Mouse (Mus musculus) embryonic facial prominence, embryonic 15.5 days (tissue): ENCODE results near the gene Zcchc7. TPM values are rescaled to one million over a fixed set of nuclear protein-coding genes. Genes with fewer than 3 reads are reported as not detected.

Experiments used
- ATAC-seq: fragments of 200-750 bp; cut with Nextera tagmentation; 2 replicates; pipeline ENCODE4 v1.8.0; 2017; ENCODE audit warnings: low read depth, moderate TSS enrichment; ENCODE audit not compliant: insufficient number of reproducible peaks, low FRiP score, low TSS enrichment
- H3K27ac ChIP-seq: fragments of 300-500 bp; sonication (generic); replicated peaks from 2 replicates; pipeline ENCODE4 v1.5.1; 2015; ENCODE audit warnings: mild to moderate bottlenecking, inconsistent platforms
- H3K27me3 ChIP-seq: fragments of 300-500 bp; sonication (generic); 2 replicates; pipeline ENCODE4 v1.6.1; 2015; ENCODE audit warnings: inconsistent platforms
- H3K36me3 ChIP-seq: fragments of 300-500 bp; sonication (generic); 2 replicates; pipeline ENCODE4 v1.6.1; 2015; ENCODE audit warnings: mild to moderate bottlenecking, inconsistent platforms
- H3K4me1 ChIP-seq: fragments of 300-500 bp; sonication (generic); 2 replicates; pipeline ENCODE4 v1.6.1; 2015; ENCODE audit warnings: inconsistent platforms
- H3K4me2 ChIP-seq: fragments of 300-500 bp; sonication (generic); replicated peaks from 2 replicates; pipeline ENCODE4 v1.6.1; 2015; ENCODE audit warnings: mild to moderate bottlenecking, inconsistent platforms
- H3K4me3 ChIP-seq: fragments of 300-500 bp; sonication (generic); replicated peaks from 2 replicates; pipeline ENCODE4 v1.5.1; 2015; ENCODE audit warnings: mild to moderate bottlenecking, inconsistent platforms
- H3K9ac ChIP-seq: fragments of 300-500 bp; sonication (generic); 2 replicates; pipeline ENCODE4 v1.6.1; 2015; ENCODE audit warnings: inconsistent platforms
- H3K9me3 ChIP-seq: fragments of 300-500 bp; sonication (generic); replicated peaks from 2 replicates; pipeline ENCODE4 v1.6.1; 2016; ENCODE audit warnings: inconsistent platforms
- WGBS: fragments of 180-500 bp; shearing (Covaris S2); methylation state at CpG from one replicate; pipeline ENCODE4 v1.1.7; 2015; 5-methylcytosine and 5-hydroxymethylcytosine counted together
- polyA plus RNA-seq: library from polyadenylated mRNA; unstranded; fragments of >200 nt; fragmentation: Nextera tagmentation; extraction: Ambion mirVana; gene quantifications from 2 replicates; pipeline ENCODE4 v1.2.1, GENCODE M21; 2015

The Zcchc7 gene
- polyA plus RNA-seq, 1 experiment from 2014 or later: 36.7 TPM

DNA sequence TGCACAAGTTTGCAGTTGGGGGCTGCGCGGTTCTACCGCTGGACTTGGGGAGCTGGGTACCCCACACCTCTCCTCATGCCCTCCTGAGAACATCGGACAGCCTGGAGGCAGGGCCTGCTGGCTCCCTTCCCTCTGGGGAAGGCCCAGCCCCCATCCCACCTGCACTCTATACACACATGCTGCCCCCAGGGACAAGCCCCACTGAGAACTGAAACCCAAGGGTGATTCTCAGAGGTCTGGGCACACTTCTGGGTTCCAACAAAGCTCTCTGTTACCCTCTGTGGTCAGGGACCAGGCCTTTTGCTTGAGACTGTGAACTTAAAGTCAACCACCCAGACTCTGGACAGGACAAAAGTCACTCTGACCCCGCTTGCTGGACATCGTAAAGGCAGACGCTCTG lies 214.4 kb downstream of the Zcchc7 start:
- no peak overlapping the region for H3K4me2 ChIP-seq
- no peaks in the 10 kb centered on the region for H3K36me3 ChIP-seq
- H3K4me1 ChIP-seq: peaks cover 12% of the 10 kb centered on the region
- no peak overlapping the region for H3K27ac ChIP-seq
- H3K4me3 ChIP-seq: no peak overlapping the region
- H3K9ac ChIP-seq: no peak overlapping the region
- ATAC-seq: no peak
- H3K27me3 ChIP-seq: no peaks in the 10 kb centered on the region
- H3K9me3 ChIP-seq: no peaks in the 10 kb centered on the region
- 91% methylated on average over 7 of the region's 7 CpGs for WGBS

DNA sequence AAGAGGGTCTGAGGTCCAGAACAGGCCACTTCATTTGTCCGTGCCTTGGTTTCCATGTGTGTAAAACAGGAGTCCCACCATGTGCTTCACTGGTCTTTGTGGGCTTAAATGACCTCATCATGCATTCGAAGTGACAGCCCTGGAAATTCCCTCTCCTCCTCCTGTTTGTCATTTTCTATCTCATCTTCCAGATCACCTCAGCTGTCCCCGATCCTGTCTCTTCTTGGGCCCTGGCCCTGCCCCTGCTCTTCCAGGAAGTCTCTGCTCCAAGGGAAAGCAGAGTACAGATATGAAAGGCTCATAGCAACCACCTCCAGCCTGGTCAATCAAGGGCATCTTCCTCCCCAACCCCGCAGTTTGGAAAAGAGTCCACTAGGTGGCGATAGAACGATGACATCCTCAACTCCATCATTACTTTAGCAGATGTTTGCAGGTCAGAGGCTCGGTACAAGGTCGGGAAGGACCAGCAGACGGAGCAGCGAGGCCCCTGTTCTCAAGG lies 215.0 kb downstream of the Zcchc7 start:
- WGBS: 21% methylated on average over 10 of the region's 10 CpGs
- H3K4me3 ChIP-seq: no peak overlapping the region
- H3K36me3 ChIP-seq: no peaks in the 10 kb centered on the region
- no peak overlapping the region for H3K4me2 ChIP-seq
- no peak for ATAC-seq
- no peak overlapping the region for H3K27ac ChIP-seq
- H3K9me3 ChIP-seq: no peaks in the 10 kb centered on the region
- H3K4me1 ChIP-seq: peaks cover 12% of the 10 kb centered on the region
- no peaks in the 10 kb centered on the region for H3K27me3 ChIP-seq
- H3K9ac ChIP-seq: no peak overlapping the region

DNA sequence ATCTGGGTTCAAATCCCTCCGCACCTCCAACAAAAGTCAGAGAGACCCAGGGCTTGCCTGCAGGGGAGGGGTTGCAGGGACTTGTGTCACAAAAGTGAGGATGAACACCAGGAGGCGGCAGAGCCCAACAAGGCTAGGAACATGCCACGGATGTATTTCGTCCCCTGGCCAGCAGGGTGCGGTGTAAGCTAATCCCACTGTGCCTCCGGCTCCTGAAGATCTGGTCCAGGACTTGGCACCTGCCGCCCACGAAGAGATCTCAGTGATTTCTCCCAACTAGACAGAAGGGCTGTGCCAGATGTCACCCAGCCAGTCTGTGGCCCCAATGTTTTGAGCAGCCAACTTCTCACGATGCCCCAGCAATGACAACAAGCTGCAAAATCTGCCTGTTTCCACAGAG lies 217.8 kb downstream of the Zcchc7 start:
- Histone ChIP-seq H3K4me3 (peak overlapping the region; percentile 21; the same call in 1 of the 2 replicates), H3K4me2 (peak overlapping the region; percentile 37), H3K27me3 (no peaks in the 10 kb centered on the region), H3K9ac (no peak overlapping the region), H3K27ac (no peak overlapping the region), H3K9me3 (no peaks in the 10 kb centered on the region), H3K4me1 (peaks cover 12% of the 10 kb centered on the region), H3K36me3 (no peaks in the 10 kb centered on the region)
- ATAC-seq: no peak
- 11% methylated on average over 9 of the region's 9 CpGs for WGBS

DNA sequence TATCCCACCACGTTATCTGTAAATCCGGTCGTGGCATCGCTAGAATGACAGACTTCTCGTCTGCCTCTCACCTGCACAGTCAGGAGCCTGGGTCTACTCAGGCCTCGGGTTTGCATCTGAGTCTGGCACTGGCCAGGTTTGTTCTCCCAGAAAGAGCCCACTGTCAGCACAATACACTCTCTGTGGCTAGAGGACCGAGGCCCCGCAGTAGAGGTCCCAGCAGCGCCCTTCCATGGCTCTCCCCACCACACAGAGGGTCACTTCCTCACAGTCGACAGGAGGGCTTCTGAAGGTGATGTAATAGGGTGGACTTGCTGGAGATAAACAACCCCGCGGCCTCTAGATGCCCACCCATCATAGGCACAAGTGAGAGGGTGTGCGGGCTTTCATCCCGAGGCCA lies 218.2 kb downstream of the Zcchc7 start:
- H3K9me3 ChIP-seq: no peaks in the 10 kb centered on the region
- no peaks in the 10 kb centered on the region for H3K36me3 ChIP-seq
- no peaks in the 10 kb centered on the region for H3K27me3 ChIP-seq
- peak overlapping the region; percentile 37 for H3K4me2 ChIP-seq
- 43% methylated on average over 14 of the region's 14 CpGs for WGBS
- ATAC-seq: no peak
- H3K9ac ChIP-seq: no peak overlapping the region
- peaks cover 12% of the 10 kb centered on the region for H3K4me1 ChIP-seq
- H3K27ac ChIP-seq: no peak overlapping the region
- peak overlapping the region; percentile 21; the same call in 1 of the 2 replicates for H3K4me3 ChIP-seq

DNA sequence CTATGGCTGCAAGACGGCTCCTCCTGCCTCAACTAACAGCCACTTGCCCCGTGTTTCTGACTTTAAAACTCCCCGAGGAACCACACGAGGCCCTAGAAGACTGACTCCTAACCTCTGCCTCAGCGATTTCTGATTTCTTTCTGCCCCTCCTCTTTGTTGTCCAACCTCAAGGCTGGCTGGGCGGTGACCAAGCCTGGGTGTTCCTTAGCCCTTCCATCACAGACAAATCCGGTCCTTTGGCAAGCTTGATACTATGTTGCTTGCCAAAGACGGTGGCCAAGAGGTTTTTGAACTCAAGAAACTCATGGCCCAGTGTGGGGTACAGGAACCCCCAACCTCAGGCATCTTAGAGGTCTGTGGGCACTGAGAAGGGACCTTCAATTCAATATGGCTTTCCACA lies 218.7 kb downstream of the Zcchc7 start:
- Histone ChIP-seq H3K4me3 (no peak overlapping the region), H3K9me3 (no peaks in the 10 kb centered on the region), H3K4me2 (no peak overlapping the region), H3K36me3 (no peaks in the 10 kb centered on the region), H3K4me1 (peaks cover 12% of the 10 kb centered on the region), H3K9ac (no peak overlapping the region), H3K27me3 (no peaks in the 10 kb centered on the region), H3K27ac (no peak overlapping the region)
- ATAC-seq: no peak
- WGBS: 73% methylated on average over 8 of the region's 8 CpGs

DNA sequence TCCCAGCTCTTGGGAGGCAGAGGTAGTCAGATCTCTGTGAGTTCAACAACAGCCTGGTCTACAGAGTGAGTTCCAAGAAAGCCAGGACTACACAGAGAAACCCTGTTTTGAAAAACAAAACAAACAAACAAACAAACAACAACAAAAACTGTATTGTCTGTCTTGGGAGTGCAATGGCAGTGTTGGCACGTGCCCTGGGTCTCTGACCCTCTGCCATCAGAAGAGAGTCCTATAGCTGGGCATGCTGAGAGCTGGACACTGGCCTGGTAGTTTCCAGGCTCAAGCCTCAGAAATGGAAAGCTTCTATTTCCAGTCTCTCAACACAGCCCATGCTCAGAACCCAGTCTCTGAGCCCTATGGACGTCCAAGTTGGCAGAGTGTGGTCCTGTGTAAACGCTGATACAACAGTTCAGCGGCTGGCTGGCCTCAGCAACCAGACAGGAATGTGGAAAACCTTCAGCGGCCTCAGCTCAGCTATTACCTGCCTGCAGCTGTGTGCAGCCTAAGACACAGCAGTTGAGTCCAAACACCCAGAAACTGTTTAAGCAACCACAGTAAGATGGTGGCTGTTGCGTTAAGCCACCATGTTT lies 220.4 kb downstream of the Zcchc7 start:
- 78% methylated on average over 6 of the region's 6 CpGs for WGBS
- no peaks in the 10 kb centered on the region for H3K9me3 ChIP-seq
- peaks cover 19% of the 10 kb centered on the region for H3K4me1 ChIP-seq
- ATAC-seq: no peak
- no peak overlapping the region for H3K4me2 ChIP-seq
- H3K27me3 ChIP-seq: no peaks in the 10 kb centered on the region
- no peak overlapping the region for H3K4me3 ChIP-seq
- H3K36me3 ChIP-seq: no peaks in the 10 kb centered on the region
- no peak overlapping the region for H3K9ac ChIP-seq
- no peak overlapping the region for H3K27ac ChIP-seq

DNA sequence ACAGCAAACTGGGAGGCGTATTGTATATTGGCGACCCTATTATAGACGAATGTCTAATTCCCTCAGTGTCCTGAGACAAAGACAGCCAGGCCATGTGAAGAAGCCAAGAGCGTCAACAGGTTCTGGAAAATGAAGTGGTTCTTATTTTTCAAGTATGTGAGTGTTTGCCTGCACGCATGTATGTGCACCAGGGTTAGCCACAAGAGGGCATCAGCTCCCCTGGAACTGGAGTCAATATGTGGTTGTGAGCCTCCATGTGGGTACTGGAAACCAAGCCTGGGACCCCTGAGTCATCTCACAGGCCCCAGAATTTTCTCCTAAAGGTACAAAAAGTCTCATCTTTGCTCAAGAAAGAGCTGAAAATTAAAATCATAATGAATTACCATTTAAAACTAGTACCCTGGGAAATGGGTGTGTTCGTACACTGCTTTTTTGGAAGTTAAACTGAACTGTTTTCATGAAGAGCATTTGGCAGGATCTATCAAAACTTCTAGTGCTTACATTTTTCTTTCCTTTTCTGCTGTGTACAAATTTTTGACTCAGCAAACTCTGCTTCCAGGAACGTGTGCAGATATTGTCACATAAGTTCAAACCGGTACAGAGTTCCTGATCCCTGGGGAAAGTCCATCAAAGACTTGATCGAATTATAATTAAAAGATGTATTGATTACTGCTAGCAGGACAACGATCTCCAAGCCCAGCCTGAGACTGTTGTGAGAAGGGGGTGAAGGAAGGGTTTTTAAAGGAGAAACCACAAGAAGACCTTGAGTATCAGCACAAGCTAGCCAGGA lies 221.4 kb downstream of the Zcchc7 start:
- Histone ChIP-seq H3K9ac (no peak overlapping the region), H3K36me3 (no peaks in the 10 kb centered on the region), H3K27ac (no peak overlapping the region), H3K4me1 (peaks cover 26% of the 10 kb centered on the region), H3K4me3 (no peak overlapping the region), H3K9me3 (no peaks in the 10 kb centered on the region), H3K27me3 (no peaks in the 10 kb centered on the region), H3K4me2 (no peak overlapping the region)
- no peak for ATAC-seq
- WGBS: 87% methylated on average over 10 of the region's 10 CpGs

DNA sequence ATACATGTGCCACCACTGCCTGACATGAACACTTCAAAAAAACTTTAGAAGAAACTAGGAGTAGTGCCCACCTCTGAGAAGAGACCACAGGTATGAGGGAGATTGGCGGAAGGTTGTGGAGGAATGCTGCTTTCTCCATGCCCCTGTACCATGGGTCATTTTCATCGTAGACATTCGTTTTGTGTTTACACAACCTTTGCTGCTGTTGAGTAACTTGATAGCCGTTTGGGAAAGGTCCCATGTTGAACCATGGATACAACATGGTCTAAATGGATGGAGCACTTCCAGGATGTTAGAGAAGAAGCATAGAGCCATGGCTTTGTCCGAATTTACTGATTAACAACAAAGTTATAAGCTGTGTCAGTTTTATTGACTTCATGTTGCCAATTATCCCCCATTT lies 222.5 kb downstream of the Zcchc7 start:
- Histone ChIP-seq H3K36me3 (no peaks in the 10 kb centered on the region), H3K4me2 (no peak overlapping the region), H3K27me3 (no peaks in the 10 kb centered on the region), H3K4me1 (peaks cover 36% of the 10 kb centered on the region), H3K4me3 (no peak overlapping the region), H3K9ac (no peak overlapping the region), H3K9me3 (no peaks in the 10 kb centered on the region), H3K27ac (no peak overlapping the region)
- ATAC-seq: no peak
- WGBS: 64% methylated on average over 5 of the region's 5 CpGs

DNA sequence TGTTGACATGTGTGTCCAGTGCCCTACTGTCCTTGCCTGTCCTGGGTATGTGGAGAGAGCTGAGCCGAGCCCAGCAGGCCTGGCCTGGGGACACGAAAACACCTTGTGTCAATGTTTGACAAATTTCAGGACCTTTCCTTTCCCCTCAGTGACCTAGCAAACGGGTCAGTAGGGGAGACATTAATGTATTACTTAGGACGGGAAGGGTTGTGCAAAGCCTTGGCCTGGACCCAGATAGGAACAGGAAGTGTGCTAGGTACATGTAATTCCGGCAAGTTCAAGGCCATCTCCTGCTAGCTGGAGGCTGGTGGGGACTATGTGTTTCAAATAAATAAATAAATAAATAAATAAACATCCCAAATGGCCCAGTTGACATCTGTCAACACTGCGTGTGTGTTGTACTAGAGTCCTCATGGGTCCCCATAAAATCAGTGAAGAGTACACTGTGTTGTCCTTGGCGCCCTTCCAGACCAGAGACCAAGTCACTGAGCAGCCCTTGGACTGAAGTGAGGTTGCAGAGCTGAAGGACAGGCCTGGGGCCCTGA lies 224.2 kb downstream of the Zcchc7 start:
- no peaks in the 10 kb centered on the region for H3K27me3 ChIP-seq

DNA sequence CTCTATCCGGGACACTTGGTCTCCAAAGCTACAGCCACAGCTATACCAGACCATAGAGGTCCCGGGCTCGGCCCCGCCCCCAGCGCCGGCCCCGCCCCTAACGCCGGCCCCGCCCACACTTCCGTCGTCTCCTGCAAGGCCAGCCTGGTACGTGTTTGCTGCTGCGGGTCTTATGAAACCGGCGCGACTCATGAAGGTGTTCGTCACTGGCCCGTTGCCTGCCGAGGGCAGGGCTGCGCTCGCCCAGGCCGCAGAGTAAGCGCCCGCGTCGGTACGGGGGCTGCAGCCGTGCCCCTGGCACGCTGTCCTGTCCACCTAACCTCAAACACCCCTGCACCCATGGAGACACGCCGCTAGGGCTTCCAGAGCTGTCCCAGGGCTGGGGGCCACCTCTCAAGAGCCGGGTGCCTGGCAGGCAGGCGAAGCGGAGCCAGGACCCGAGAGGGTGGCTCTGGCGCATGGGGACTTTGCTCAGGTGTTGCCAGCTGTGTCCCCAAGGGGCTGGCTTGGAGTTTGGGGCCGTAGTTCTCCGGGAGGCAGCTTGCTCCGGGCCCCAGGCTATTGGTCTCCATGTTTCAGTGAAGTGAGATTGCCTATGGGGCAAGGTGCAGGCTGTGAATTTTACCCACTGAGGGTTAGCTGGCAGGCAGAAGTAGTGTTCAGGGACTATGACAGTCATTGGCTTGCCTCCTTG lies 225.8 kb downstream of the Zcchc7 start, which contains the start of gene Grhpr:
Grhpr (plus strand) TSS at position 116 of the 694 bp plus-strand sequence.
- H3K27ac ChIP-seq: peak within 1 kb of the TSS; percentile 82
- peak; percentile 89 for ATAC-seq
- H3K4me1 ChIP-seq: peaks cover 26% of the 10 kb centered on the region
- no peaks in the 10 kb centered on the region for H3K27me3 ChIP-seq
- peak within 1 kb of the TSS; percentile 66 for H3K9ac ChIP-seq
- WGBS: 0% methylated on average over 40 of the region's 40 CpGs
- H3K4me2 ChIP-seq: peak within 1 kb of the TSS; percentile 92
- H3K4me3 ChIP-seq: peak within 1 kb of the TSS; percentile 72
- no peaks in the 10 kb centered on the region for H3K9me3 ChIP-seq
- H3K36me3 ChIP-seq: peaks cover 16% of the 10 kb centered on the region

More for the DNA sequence above, 224.2 kb downstream of the Zcchc7 start:
- no peak overlapping the region for H3K27ac ChIP-seq
- H3K9me3 ChIP-seq: no peaks in the 10 kb centered on the region
- peaks cover 5% of the 10 kb centered on the region; the same call in 1 of the 2 replicates for H3K36me3 ChIP-seq
- ATAC-seq: no peak
- H3K4me1 ChIP-seq: peaks cover 26% of the 10 kb centered on the region
- 74% methylated on average over 7 of the region's 7 CpGs for WGBS
- H3K9ac ChIP-seq: no peak overlapping the region
- no peak overlapping the region for H3K4me3 ChIP-seq
- no peak overlapping the region for H3K4me2 ChIP-seq
